Mouse (Mus musculus): ENCODE data around the gene Gm42669. TPM values are rescaled to one million over a fixed set of nuclear protein-coding genes. Genes with fewer than 3 reads are reported as not detected.
A peak's percentile ranks its signal among the peaks of the same experiment; 100 is the strongest.

The Gm42669 gene
- polyA plus RNA-seq, 1 experiment from 2014 or later: 0.20 TPM

DNA sequence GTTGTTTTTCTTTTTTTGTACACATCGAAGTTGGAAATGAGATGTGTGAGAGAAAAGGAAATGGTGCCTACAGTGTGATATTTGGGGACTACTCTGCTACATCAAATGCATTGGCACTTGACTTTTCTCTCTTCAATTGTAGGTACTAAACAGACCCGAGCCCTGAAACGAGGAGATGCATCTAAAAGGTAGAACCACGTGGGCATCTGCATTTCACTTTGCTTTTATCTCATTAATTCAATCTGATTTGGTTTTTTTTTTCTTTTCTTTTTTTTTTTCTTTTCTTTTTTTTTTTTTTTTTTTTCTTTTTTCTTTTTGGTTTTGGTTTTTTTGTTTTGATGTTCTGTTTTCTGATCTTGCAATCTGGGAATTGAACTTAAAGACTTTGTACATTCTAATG is 91.0 kb downstream of the Gm42669 start:
- Histone ChIP-seq H3K36me3 (ENCODE audit: control insufficient read depth, insufficient read depth, low read length) (peaks cover 17% of the 10 kb centered on the region), H3K9ac (ENCODE audit: low read length) (peak overlapping the region; percentile 81; the same call in 1 of the 2 replicates), H3K4me3 (ENCODE audit: low read depth, low read length) (peak overlapping the region; percentile 71; the same call in 1 of the 2 replicates), H3K27ac (ENCODE audit: low read depth, low read length) (no peak overlapping the region), H3K4me2 (ENCODE audit: low read length) (peak overlapping the region; percentile 50), H3K27me3 (replicated peaks; ENCODE audit: control insufficient read depth, insufficient read depth, low read length) (no peaks in the 10 kb centered on the region), H3K9me3 (replicated peaks; ENCODE audit: control insufficient read depth, low read length) (no peaks in the 10 kb centered on the region), H3K4me1 (ENCODE audit: control insufficient read depth, insufficient read depth, low read length) (no peaks in the 10 kb centered on the region; the same call in 1 of the 2 replicates)
- 17% methylated on average over 4 of the region's 4 CpGs for WGBS
- ATAC-seq: no peak
- peak; percentile 11 for DNase-seq (ENCODE audit: low spot score)

DNA sequence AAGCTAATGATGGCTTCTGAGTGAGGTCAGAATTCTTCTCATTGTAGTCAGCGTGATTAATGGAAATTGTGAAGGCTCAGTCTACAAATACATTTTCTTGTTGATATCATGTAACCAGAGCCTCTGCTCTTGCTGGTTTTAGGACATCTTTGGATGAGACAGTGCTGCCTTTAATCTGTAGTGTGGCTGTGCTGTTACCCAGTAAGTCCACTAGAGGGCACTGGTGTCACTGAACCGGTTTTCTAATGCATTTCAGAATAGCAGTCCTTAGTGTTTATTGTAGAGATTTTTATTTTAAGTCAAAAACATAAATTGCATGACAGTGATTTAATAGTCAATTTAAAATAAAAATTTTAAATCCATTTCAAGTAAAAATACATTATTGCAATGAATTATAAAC is 103.8 kb downstream of the Gm42669 start:
- no peaks in the 10 kb centered on the region for H3K27me3 ChIP-seq (replicated peaks; ENCODE audit: control insufficient read depth, insufficient read depth, low read length)
- H3K27ac ChIP-seq (ENCODE audit: low read depth, low read length): no peak overlapping the region
- 4% methylated on average over 2 of the region's 2 CpGs for WGBS
- peaks cover 19% of the 10 kb centered on the region for H3K36me3 ChIP-seq (ENCODE audit: control insufficient read depth, insufficient read depth, low read length)
- no peaks in the 10 kb centered on the region for H3K9me3 ChIP-seq (replicated peaks; ENCODE audit: control insufficient read depth, low read length)
- peak; percentile 84 for DNase-seq (ENCODE audit: low spot score)
- no peak overlapping the region for H3K9ac ChIP-seq (ENCODE audit: low read length)
- no peaks in the 10 kb centered on the region for H3K4me1 ChIP-seq (ENCODE audit: control insufficient read depth, insufficient read depth, low read length)
- no peak overlapping the region for H3K4me2 ChIP-seq (ENCODE audit: low read length)
- no peak overlapping the region for H3K4me3 ChIP-seq (ENCODE audit: low read depth, low read length)
- ATAC-seq: peak; percentile 71; the same call in 1 of the 2 replicates

DNA sequence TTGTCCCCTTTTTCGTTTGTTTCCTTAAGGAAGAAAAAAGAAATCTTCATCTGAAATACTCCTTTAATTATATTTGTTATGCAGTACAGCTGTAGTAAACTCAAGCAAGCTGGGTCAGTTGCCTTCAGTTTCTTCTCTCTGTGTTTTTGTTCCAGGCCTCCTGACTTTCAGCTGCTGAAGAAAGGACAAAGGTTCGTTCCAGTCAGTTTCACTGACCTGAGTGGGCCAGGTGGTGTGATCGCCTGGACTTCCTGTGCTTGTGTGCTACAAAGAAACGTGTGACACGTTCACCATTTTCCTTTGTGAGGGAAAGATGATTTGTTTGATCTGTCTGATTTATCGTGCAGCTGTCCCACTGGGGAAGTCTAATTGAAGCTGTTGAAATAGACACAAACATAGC is 110.6 kb downstream of the Gm42669 start:
- no peak overlapping the region for H3K4me2 ChIP-seq (ENCODE audit: low read length)
- H3K9me3 ChIP-seq (replicated peaks; ENCODE audit: control insufficient read depth, low read length): no peaks in the 10 kb centered on the region
- ATAC-seq (no peak), DNase-seq (ENCODE audit: low spot score) (no peak)
- no peak overlapping the region for H3K27ac ChIP-seq (ENCODE audit: low read depth, low read length)
- no peak overlapping the region for H3K9ac ChIP-seq (ENCODE audit: low read length)
- H3K36me3 ChIP-seq (ENCODE audit: control insufficient read depth, insufficient read depth, low read length): peaks cover 37% of the 10 kb centered on the region
- no peak overlapping the region for H3K4me3 ChIP-seq (ENCODE audit: low read depth, low read length)
- no peaks in the 10 kb centered on the region for H3K4me1 ChIP-seq (ENCODE audit: control insufficient read depth, insufficient read depth, low read length)
- 85% methylated on average over 6 of the region's 6 CpGs for WGBS
- H3K27me3 ChIP-seq (replicated peaks; ENCODE audit: control insufficient read depth, insufficient read depth, low read length): no peaks in the 10 kb centered on the region

DNA sequence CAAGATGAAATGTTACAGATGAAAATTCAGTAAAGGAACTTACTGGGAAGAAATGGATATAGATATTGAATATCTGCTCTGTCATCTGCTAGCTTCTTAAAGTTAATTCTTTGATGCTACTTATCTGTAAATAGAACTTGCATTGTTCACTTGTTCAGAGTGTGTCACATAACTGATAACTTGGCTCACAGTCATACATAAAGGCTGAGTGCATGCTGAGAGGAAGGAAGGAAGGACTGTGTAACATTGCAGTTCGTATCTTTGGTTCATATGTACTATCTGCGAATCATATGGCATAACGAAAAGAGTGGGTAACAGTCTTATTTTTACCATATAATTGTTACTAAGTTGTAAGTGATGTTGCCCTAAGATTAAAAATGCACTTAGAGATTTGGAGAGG is 113.9 kb downstream of the Gm42669 start:
- no peak overlapping the region for H3K9ac ChIP-seq (ENCODE audit: low read length)
- no peaks in the 10 kb centered on the region for H3K4me1 ChIP-seq (ENCODE audit: control insufficient read depth, insufficient read depth, low read length)
- 95% methylated on average over 3 of the region's 3 CpGs for WGBS
- no peak overlapping the region for H3K4me3 ChIP-seq (ENCODE audit: low read depth, low read length)
- ATAC-seq (no peak), DNase-seq (ENCODE audit: low spot score) (no peak)
- no peak overlapping the region for H3K27ac ChIP-seq (ENCODE audit: low read depth, low read length)
- no peak overlapping the region for H3K4me2 ChIP-seq (ENCODE audit: low read length)
- peaks cover 31% of the 10 kb centered on the region for H3K36me3 ChIP-seq (ENCODE audit: control insufficient read depth, insufficient read depth, low read length)
- no peaks in the 10 kb centered on the region for H3K27me3 ChIP-seq (replicated peaks; ENCODE audit: control insufficient read depth, insufficient read depth, low read length)
- no peaks in the 10 kb centered on the region for H3K9me3 ChIP-seq (replicated peaks; ENCODE audit: control insufficient read depth, low read length)

Other genes starting within 250 kb of the Gm42669 start
- 2.2 and 3.5 TPM in 2 replicates for gene Tgfbr3, start 218.0 kb upstream of the Gm42669 start, polyA plus RNA-seq (2014; fragmentation: Nextera tagmentation; extraction: Ambion mirVana)
- 1.4 and 1.8 TPM in 2 replicates for gene Brdt, start 176.5 kb upstream of the Gm42669 start, polyA plus RNA-seq (2014; fragmentation: Nextera tagmentation; extraction: Ambion mirVana)
- gene Ephx4, start 104.9 kb upstream of the Gm42669 start, polyA plus RNA-seq (2014; fragmentation: Nextera tagmentation; extraction: Ambion mirVana): 5.5 and 8.4 TPM in 2 replicates
- not detected in 2 replicates for gene Lpcat2b, start 76.1 kb upstream of the Gm42669 start, polyA plus RNA-seq (2014; fragmentation: Nextera tagmentation; extraction: Ambion mirVana)
- 16.2 and 22.1 TPM in 2 replicates for gene Btbd8, start 69.6 kb upstream of the Gm42669 start, polyA plus RNA-seq (2014; fragmentation: Nextera tagmentation; extraction: Ambion mirVana)
- gene 1700028K03Rik, start 27.1 kb downstream of the Gm42669 start, polyA plus RNA-seq (2014; fragmentation: Nextera tagmentation; extraction: Ambion mirVana): 0.18 and 0.19 TPM in 2 replicates
- gene Rpap2, start 89.8 kb downstream of the Gm42669 start, polyA plus RNA-seq (2014; fragmentation: Nextera tagmentation; extraction: Ambion mirVana): 23.5 and 25.1 TPM in 2 replicates
- 26.2 and 35.1 TPM in 2 replicates for gene Glmn, start 90.3 kb downstream of the Gm42669 start, polyA plus RNA-seq (2014; fragmentation: Nextera tagmentation; extraction: Ambion mirVana)
- gene Gfi1, start 218.4 kb downstream of the Gm42669 start, polyA plus RNA-seq (2014; fragmentation: Nextera tagmentation; extraction: Ambion mirVana): not detected in 2 replicates

Measured in forebrain, embryonic 14.5 days (tissue).